Mouse (Mus musculus): ENCODE results near the gene Lrrc43. TPM values are rescaled to one million over a fixed set of nuclear protein-coding genes. Genes with fewer than 3 reads are reported as not detected.
"Not testable (repeated sequence)": the region's sequence is repeated elsewhere in the genome, so short reads cannot be mapped to it uniquely, and the experiment has no call there.

Gene Lrrc43
- polyA plus RNA-seq, 1 experiment from 2014 or later = not detected

DNA sequence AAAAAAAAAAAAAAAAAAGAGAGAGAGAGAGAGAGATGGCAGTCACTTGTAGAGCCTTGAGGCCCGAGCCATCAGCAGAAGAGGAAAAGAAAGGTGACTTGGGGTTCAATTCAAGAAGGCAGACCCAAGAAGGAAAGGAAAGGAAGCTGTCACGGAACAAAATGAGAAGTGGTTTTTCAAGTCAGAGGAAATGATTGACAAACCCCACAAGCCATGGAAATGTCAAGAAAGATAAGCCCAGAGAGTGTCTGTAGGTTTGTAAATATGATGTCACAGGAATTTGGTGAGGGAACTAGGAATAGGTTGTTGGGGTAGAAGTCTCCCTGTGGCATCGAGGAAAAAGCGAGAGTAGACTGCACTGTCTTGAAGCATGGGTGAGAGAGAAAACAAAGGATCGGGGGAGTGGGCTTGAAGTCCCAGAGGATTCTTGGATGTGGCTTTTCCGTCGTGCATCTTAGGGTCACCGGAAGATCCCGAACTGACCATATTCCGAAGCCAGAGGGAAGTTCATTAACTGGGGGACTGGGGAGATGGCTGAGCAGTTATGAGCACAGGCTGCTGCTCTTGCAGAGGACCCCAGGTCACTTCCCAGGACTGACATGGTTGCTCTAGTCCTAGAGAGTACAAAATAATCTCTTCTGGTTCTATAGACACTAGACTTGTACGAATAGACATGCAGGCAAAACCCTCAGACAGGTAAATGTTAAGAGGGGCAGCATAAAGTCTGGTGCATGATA, 1.3 kb upstream of the Lrrc43 start:
- Histone ChIP-seq H3K9me3 (no peaks in the 10 kb centered on the region), H3K4me1 (peaks cover 7% of the 10 kb centered on the region), H3K36me3 (no peaks in the 10 kb centered on the region), H3K4me2 (no peak overlapping the region), H3K9ac (no peak overlapping the region), H3K27ac (no peak overlapping the region), H3K4me3 (no peak overlapping the region), H3K27me3 (no peaks in the 10 kb centered on the region)
- no peak for ATAC-seq (ENCODE audit: insufficient number of reproducible peaks, low FRiP score, low TSS enrichment, low read depth)
- 81% methylated on average over 11 of the region's 11 CpGs for WGBS

DNA sequence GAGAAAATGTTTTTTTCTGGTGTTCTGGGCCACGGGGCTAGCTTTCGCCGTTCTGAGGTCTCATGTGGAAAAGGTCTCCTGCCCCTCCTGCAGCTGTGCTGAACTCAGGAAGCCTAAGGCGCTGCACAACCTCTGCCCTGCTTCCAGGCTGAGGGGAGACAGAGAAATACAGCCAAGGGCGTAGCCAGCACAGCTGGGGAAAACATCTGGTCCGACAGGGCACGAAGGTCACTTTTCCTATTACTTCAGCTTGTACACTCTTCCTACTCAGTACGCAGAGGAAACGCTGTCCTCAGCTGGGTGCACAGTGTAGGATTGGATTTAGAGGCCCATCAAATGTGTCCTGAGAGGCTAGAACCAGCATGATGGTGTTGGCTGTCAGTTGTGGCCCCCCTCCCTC, 830 bp downstream of the Lrrc43 start:
- H3K4me3 ChIP-seq = no peak overlapping the region
- H3K9me3 ChIP-seq = no peaks in the 10 kb centered on the region
- no peaks in the 10 kb centered on the region for H3K27me3 ChIP-seq
- H3K36me3 ChIP-seq = no peaks in the 10 kb centered on the region
- no peak overlapping the region for H3K27ac ChIP-seq
- no peak for ATAC-seq (ENCODE audit: insufficient number of reproducible peaks, low FRiP score, low TSS enrichment, low read depth)
- no peak overlapping the region for H3K4me2 ChIP-seq
- 38% methylated on average over 9 of the region's 9 CpGs for WGBS
- H3K9ac ChIP-seq = no peak overlapping the region
- H3K4me1 ChIP-seq = peaks cover 7% of the 10 kb centered on the region

DNA sequence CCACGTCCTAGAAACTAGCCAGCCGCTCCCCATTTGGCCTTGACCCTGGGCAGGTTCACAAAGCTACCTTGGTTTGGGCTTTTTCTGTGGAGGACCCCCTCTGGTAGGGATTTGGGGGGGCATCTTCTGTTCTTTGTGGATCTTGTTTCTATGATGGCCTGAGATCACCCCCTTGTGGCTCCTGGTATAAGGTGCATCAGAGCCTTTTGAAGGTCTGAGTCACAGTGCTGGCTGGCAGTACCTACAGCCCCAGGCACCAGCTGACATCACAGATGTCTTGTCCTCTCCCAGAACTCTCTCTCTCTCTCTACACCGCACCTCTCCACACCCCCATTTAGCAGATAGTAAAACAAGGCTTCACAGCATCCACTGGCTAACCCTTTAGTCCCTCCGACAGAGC, 10.6 kb downstream of the Lrrc43 start:
- H3K4me3 ChIP-seq = no peak overlapping the region
- H3K27me3 ChIP-seq = peaks cover 10% of the 10 kb centered on the region
- H3K9ac ChIP-seq = no peak overlapping the region
- no peaks in the 10 kb centered on the region for H3K9me3 ChIP-seq
- H3K27ac ChIP-seq = no peak overlapping the region
- ATAC-seq (ENCODE audit: insufficient number of reproducible peaks, low FRiP score, low TSS enrichment, low read depth) = no peak
- H3K4me2 ChIP-seq = no peak overlapping the region
- 46% methylated on average over 4 of the region's 4 CpGs for WGBS
- no peaks in the 10 kb centered on the region for H3K36me3 ChIP-seq
- peaks cover 18% of the 10 kb centered on the region for H3K4me1 ChIP-seq

DNA sequence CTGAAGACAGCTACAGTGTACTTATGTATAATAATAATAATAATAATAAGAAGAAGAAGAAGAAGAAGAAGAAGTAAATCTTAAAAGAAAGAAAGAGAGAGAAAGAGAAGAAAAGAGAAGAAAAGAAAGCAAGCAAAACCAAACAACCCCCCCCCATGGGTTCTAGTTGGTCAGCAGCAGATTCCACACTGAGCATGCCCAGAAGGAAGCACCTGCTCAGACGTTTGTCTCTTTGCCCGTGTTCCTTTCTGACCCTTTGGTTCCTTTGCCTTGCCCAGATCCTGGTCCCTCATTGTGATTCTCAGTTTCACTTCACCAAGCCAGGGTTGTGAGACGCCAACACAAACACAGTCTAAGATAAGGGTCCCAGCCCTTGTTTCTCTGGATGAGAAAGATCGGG, 12.9 kb downstream of the Lrrc43 start:
- Histone ChIP-seq H3K27me3 (peaks cover 14% of the 10 kb centered on the region), H3K9ac (no peak overlapping the region), H3K4me2 (no peak overlapping the region), H3K36me3 (no peaks in the 10 kb centered on the region), H3K4me3 (no peak overlapping the region), H3K27ac (no peak overlapping the region), H3K9me3 (no peaks in the 10 kb centered on the region), H3K4me1 (peaks cover 13% of the 10 kb centered on the region)
- no peak for ATAC-seq (ENCODE audit: insufficient number of reproducible peaks, low FRiP score, low TSS enrichment, low read depth)
- WGBS = 69% methylated on average over 4 of the region's 4 CpGs

DNA sequence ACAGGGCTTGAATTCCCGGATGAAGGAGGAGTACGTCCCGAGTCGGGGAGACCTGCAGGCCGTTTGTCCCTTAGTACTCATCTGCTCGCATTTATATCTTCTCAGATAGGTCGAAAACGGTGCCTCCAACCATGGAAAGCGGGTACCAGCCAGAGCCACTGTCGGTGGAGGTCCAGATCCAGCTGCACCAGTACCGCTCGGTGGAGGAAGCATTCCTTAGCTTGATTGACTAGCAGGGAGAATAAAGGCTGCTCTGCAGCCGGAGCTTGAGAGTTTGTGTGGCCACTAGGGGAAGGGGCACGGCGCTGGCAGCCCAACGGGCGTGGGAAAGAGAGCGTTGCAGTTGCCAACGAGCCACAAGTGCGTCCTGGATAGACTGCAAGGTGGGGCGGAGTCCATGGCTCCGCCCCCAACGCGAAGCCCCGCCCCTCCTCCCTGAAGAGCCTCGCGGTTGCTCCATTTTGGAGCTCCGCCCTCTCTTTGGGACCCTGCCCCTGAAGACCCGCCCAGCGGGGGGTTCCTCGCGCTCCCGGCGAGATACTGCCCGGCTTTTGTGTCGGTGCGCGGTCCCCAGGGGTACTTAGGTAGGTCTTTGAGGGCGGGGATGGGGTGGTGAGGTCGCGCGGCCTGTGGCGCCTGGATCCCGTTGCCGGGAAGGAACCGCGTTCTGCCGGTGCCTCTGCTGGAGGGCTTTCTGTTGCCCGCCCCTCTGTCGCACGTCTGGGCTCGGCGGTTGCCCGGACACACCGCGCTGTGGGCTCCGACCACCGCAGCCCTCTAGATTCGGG, 19.0 kb downstream of the Lrrc43 start:
- peak overlapping the region; percentile 65 for H3K4me3 ChIP-seq
- no peak overlapping the region for H3K27ac ChIP-seq
- no peaks in the 10 kb centered on the region for H3K9me3 ChIP-seq
- H3K27me3 ChIP-seq = peaks cover 19% of the 10 kb centered on the region
- H3K4me2 ChIP-seq = peak overlapping the region; percentile 88
- peak; percentile 51 for ATAC-seq (ENCODE audit: insufficient number of reproducible peaks, low FRiP score, low TSS enrichment, low read depth)
- WGBS = under 1% methylated on average over 59 of the region's 59 CpGs
- peaks cover 13% of the 10 kb centered on the region for H3K36me3 ChIP-seq
- H3K9ac ChIP-seq = peak overlapping the region; percentile 45
- H3K4me1 ChIP-seq = peaks cover 32% of the 10 kb centered on the region

DNA sequence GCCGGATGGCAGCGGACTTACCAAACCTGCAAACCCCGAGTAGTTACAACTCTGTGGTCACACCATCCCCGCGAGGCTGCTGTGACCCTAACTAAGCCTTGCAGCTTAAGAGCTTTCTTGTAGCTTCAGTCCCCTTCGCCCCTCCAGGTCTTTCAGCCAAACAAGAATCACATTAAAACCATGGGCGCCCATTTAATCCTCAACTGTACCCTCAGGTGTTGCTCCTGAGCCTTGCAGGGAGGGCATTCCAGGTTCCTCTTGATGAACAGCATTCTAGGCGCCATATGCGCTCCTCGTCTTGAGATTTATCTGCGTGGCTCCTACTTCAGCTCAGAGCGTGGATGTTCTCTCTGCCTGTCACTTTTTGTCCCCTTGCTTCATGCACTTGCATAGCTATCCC, 19.8 kb downstream of the Lrrc43 start:
- Histone ChIP-seq H3K4me3 (peak overlapping the region; percentile 65), H3K4me1 (peaks cover 27% of the 10 kb centered on the region), H3K4me2 (peak overlapping the region; percentile 88), H3K27me3 (peaks cover 19% of the 10 kb centered on the region), H3K9ac (peak overlapping the region; percentile 45), H3K36me3 (peaks cover 13% of the 10 kb centered on the region), H3K9me3 (no peaks in the 10 kb centered on the region), H3K27ac (no peak overlapping the region)
- ATAC-seq (ENCODE audit: insufficient number of reproducible peaks, low FRiP score, low TSS enrichment, low read depth) = no peak
- WGBS = 5% methylated on average over 12 of the region's 12 CpGs

DNA sequence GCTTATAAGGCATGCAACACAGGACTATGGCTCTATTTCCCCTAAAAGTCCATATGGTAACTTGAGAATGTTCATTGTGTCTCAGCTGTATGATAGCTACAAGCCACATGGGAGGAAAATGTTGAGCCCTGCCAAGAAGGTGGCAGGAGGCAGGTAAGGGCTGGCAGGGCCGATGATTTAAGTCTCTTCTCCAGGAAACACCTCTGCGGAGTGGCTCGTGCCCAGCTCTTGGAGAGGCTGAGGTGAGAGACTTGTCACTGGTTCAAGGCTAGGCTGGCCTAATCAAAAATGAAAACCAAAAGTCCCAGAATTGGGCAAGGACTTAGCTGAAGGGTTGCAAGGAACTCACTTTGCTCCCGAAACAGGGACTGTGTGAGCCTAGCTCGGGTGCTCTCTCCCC, 21.1 kb downstream of the Lrrc43 start, which contains the start of gene B3gnt4:
Gene B3gnt4, plus strand, starts transcription at position 301 of the 400 bp plus-strand sequence.
- WGBS = 78% methylated on average over 5 of the region's 5 CpGs
- no peak for ATAC-seq (ENCODE audit: insufficient number of reproducible peaks, low FRiP score, low TSS enrichment, low read depth)
- Histone ChIP-seq H3K4me3 (no peak within 1 kb of the TSS), H3K27me3 (peaks cover 19% of the 10 kb centered on the region), H3K9me3 (no peaks in the 10 kb centered on the region), H3K4me1 (peaks cover 27% of the 10 kb centered on the region), H3K4me2 (no peak within 1 kb of the TSS), H3K36me3 (peaks cover 16% of the 10 kb centered on the region), H3K27ac (no peak within 1 kb of the TSS), H3K9ac (no peak within 1 kb of the TSS)

DNA sequence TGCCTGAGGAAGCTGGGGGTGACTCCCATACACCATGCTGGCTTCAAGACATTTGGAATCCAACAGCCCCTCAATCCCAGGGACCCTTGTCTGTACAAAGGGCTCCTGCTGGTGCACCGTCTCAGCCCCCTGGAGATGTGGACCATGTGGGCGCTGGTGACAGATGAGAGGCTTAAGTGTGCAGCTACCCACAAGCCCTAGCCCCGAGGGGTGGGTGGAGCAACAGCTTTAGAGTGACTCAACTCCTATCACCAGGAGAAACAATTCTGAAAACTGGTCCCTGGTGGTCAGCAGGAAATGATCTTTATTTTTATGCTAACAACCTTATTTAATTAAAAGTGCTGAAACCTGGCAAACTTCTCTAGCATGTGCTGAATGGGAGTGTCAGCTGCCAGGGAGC, 22.3 kb downstream of the Lrrc43 start:
- not testable (repeated sequence) for H3K4me3 ChIP-seq; H3K9ac ChIP-seq; H3K27ac ChIP-seq; ATAC-seq (ENCODE audit: insufficient number of reproducible peaks, low FRiP score, low TSS enrichment, low read depth); H3K9me3 ChIP-seq; H3K4me2 ChIP-seq
- Histone ChIP-seq H3K36me3 (peaks cover 27% of the 10 kb centered on the region), H3K27me3 (peaks cover 15% of the 10 kb centered on the region), H3K4me1 (peaks cover 27% of the 10 kb centered on the region)
- 71% methylated on average over 3 of the region's 3 CpGs for WGBS

DNA sequence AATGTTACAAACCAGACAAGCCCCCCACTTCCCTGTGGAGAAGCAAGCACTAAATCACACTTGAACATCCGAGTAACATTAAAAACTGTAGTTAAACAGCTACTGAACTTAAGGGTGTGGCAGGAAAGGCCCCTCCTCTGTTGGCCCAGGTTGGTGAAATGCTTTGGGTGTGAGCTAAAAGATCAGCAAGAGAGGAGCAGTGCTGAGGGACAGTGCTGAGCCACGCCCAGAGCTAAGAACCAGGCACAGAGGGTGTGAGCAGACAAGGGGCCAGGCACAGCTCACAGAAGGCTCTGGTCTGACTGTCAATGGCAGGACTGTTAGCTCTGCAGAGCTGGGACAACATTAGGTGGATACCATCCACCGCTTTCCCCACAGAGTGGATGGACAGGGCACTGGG, 23.0 kb downstream of the Lrrc43 start:
- no peak overlapping the region for H3K27ac ChIP-seq
- 68% methylated on average over 3 of the region's 3 CpGs for WGBS
- H3K4me3 ChIP-seq = no peak overlapping the region
- no peak for ATAC-seq (ENCODE audit: insufficient number of reproducible peaks, low FRiP score, low TSS enrichment, low read depth)
- no peak overlapping the region for H3K9ac ChIP-seq
- no peaks in the 10 kb centered on the region for H3K9me3 ChIP-seq
- peaks cover 27% of the 10 kb centered on the region for H3K4me1 ChIP-seq
- peaks cover 13% of the 10 kb centered on the region for H3K27me3 ChIP-seq
- peaks cover 34% of the 10 kb centered on the region for H3K36me3 ChIP-seq
- no peak overlapping the region for H3K4me2 ChIP-seq

DNA sequence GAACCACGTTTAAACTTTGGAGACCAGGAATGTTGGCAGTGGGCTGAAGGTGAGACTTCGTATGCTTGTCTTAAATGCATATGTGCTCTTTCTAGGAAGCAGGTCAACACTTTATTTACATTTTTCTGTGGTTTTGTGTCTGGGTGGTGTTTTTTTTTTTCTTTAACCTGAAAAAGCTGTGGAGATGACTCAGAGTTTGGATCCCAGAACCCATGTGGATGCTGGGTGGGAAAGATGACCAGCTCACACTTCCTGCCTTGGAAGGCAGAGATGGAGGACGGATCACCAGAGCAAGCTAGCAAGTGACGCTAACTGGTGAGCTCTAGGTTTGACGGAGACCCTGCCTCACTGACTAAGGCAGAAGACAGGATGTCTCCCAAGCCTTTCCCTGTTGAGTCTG, 25.8 kb downstream of the Lrrc43 start:
- H3K9ac ChIP-seq = no peak overlapping the region
- no peak overlapping the region for H3K27ac ChIP-seq
- WGBS = 87% methylated on average over 5 of the region's 5 CpGs
- ATAC-seq (ENCODE audit: insufficient number of reproducible peaks, low FRiP score, low TSS enrichment, low read depth) = no peak
- H3K27me3 ChIP-seq = no peaks in the 10 kb centered on the region; the same call in 1 of the 2 replicates
- peaks cover 11% of the 10 kb centered on the region; the same call in 1 of the 2 replicates for H3K4me1 ChIP-seq
- no peak overlapping the region for H3K4me2 ChIP-seq
- H3K4me3 ChIP-seq = no peak overlapping the region
- no peaks in the 10 kb centered on the region for H3K9me3 ChIP-seq
- peaks cover 55% of the 10 kb centered on the region for H3K36me3 ChIP-seq

DNA sequence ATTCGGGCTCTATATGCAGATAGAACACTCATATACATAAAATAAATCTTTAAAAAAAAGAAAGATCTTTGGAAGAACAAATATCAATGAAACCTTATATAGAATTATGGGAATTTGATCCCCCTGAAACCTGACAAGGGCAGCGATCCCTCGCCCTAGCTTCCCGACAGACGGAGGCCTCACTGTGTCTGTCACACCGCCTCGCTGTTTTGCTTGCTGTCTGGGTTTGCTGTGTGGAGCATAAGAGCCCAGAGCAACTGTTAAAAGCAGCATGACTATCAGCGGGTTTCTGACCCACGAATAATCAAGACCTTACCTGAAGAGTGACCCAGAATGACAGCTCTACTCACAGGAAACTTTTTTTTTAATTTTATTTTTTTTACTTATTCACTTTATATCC, 31.6 kb downstream of the Lrrc43 start:
- ATAC-seq (ENCODE audit: insufficient number of reproducible peaks, low FRiP score, low TSS enrichment, low read depth) = no peak
- no peak overlapping the region for H3K4me3 ChIP-seq
- no peak overlapping the region for H3K27ac ChIP-seq
- 73% methylated on average over 9 of the region's 9 CpGs for WGBS
- peaks cover 34% of the 10 kb centered on the region for H3K36me3 ChIP-seq
- no peaks in the 10 kb centered on the region for H3K9me3 ChIP-seq
- H3K4me1 ChIP-seq = peaks cover 22% of the 10 kb centered on the region
- H3K9ac ChIP-seq = no peak overlapping the region
- H3K27me3 ChIP-seq = no peaks in the 10 kb centered on the region
- no peak overlapping the region for H3K4me2 ChIP-seq

DNA sequence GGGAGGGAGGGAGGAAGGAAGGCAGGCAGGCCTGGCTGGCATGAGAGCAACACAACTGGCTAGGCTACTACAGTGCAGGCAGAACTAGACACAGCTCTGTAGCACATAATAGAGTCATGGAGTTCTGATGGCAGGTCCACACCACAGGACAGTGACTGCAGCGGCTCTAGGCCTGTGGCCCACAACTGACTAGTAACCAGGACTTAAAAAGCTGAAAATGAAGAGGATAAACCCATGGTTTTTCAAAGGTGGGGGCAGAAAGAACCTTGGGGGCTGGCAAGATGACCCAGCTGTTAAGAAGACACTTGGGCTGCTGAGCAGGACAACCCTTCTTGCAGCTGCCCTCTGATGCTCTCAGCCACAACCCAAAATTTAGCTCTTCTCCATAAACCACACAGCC, 32.5 kb downstream of the Lrrc43 start:
- no peaks in the 10 kb centered on the region for H3K27me3 ChIP-seq
- WGBS = 68% methylated on average over 1 of the region's 1 CpGs
- no peak overlapping the region for H3K4me2 ChIP-seq
- H3K9ac ChIP-seq = no peak overlapping the region
- H3K4me3 ChIP-seq = no peak overlapping the region
- no peak overlapping the region for H3K27ac ChIP-seq
- no peak for ATAC-seq (ENCODE audit: insufficient number of reproducible peaks, low FRiP score, low TSS enrichment, low read depth)
- peaks cover 26% of the 10 kb centered on the region for H3K36me3 ChIP-seq
- no peaks in the 10 kb centered on the region for H3K9me3 ChIP-seq
- H3K4me1 ChIP-seq = peaks cover 22% of the 10 kb centered on the region
